Mouse (Mus musculus) MEL (cell line): ENCODE results near the gene Cbarp. TPM values are rescaled to one million over a fixed set of nuclear protein-coding genes. Genes with fewer than 3 reads are reported as not detected.

Source experiments
- DNase-seq: peaks from one replicate; pipeline ENCODE4 v3.0.0; 2011; ENCODE audit warnings: low read depth, low spot score
- H3K27ac ChIP-seq: 2 replicates; pipeline ENCODE4 v1.5.1; 2012; ENCODE audit warnings: low read depth, mild to moderate bottlenecking, control low read depth, low read length, moderate library complexity; ENCODE audit not compliant: control insufficient read depth
- H3K27me3 ChIP-seq, 2 experiments: fragments of 150-350 bp in 1 of 2; sonication (generic) in 1 of 2; 2 replicates each; pipeline ENCODE4 v1.6.1; 2012; ENCODE audit warnings: low read length in 2 of 2, mild to moderate bottlenecking in 2 of 2, improper control_type of control experiment in 1 of 2, moderate library complexity in 1 of 2; ENCODE audit not compliant: insufficient read depth in 2 of 2, control insufficient read depth in 1 of 2
- H3K36me3 ChIP-seq, 2 experiments: 2 replicates each; pipeline ENCODE4 v1.6.1; 2012 to 2014; ENCODE audit warnings: low read length in 2 of 2, improper control_type of control experiment in 1 of 2, inconsistent platforms in 1 of 2, mild to moderate bottlenecking in 1 of 2; ENCODE audit not compliant: insufficient read depth in 2 of 2, control insufficient read depth in 1 of 2
- H3K4me1 ChIP-seq, 2 experiments: fragments of 150-350 bp in 1 of 2; sonication (generic) in 1 of 2; 2 replicates each; pipeline ENCODE4 v1.6.1; 2012; ENCODE audit warnings: low read length in 2 of 2, improper control_type of control experiment in 1 of 2, mild to moderate bottlenecking in 1 of 2; ENCODE audit not compliant: insufficient read depth in 2 of 2, control insufficient read depth in 1 of 2
- H3K4me3 ChIP-seq, 2 experiments: fragments of 150-350 bp in 1 of 2; sonication (generic) in 1 of 2; 2 replicates each; pipeline ENCODE4 v1.5.1; 2012; ENCODE audit warnings: low read depth in 2 of 2, low read length in 2 of 2, mild to moderate bottlenecking in 2 of 2, moderate library complexity in 2 of 2, control low read depth in 1 of 2, improper control_type of control experiment in 1 of 2; ENCODE audit not compliant: control insufficient read depth in 1 of 2, insufficient read depth in 1 of 2
- H3K79me2 ChIP-seq: 2 replicates; pipeline ENCODE4 v1.6.1; 2012; ENCODE audit warnings: mild to moderate bottlenecking, low read length, moderate library complexity; ENCODE audit not compliant: control insufficient read depth, poor library complexity, insufficient read depth
- H3K9ac ChIP-seq: 2 replicates; pipeline ENCODE4 v1.6.1; 2012; ENCODE audit warnings: low read depth, mild to moderate bottlenecking, control low read depth, low read length, moderate library complexity; ENCODE audit not compliant: control insufficient read depth, poor library complexity, severe bottlenecking
- H3K9me3 ChIP-seq: fragments of 150-350 bp; sonication (generic); replicated peaks from 2 replicates; pipeline ENCODE4 v1.6.1; 2012; ENCODE audit warnings: mild to moderate bottlenecking, low read length, improper control_type of control experiment, moderate library complexity; ENCODE audit not compliant: insufficient read depth
- CHD2 ChIP-seq: IDR thresholded peaks from 2 replicates; pipeline ENCODE4 v1.6.1; 2011; ENCODE audit warnings: low read length, improper control_type of control experiment
- ELF1 ChIP-seq: IDR thresholded peaks from 2 replicates; pipeline ENCODE4 v1.6.1; 2014; ENCODE audit warnings: low read depth, mild to moderate bottlenecking, inconsistent platforms, low read length, improper control_type of control experiment, moderate library complexity
- ETS1 ChIP-seq: IDR thresholded peaks from 2 replicates; pipeline ENCODE4 v1.6.1; 2012; ENCODE audit warnings: low read depth, mild to moderate bottlenecking, inconsistent platforms, low read length, improper control_type of control experiment, moderate library complexity
- GATA1 ChIP-seq: IDR thresholded peaks from 2 replicates; pipeline ENCODE4 v1.6.1; 2011; ENCODE audit warnings: low read depth, low read length, improper control_type of control experiment
- KAT2A ChIP-seq: conservative IDR thresholded peaks from 2 replicates; pipeline ENCODE4 v1.6.1; 2012; ENCODE audit warnings: low read depth, low read length, improper control_type of control experiment, inconsistent platforms
- MAX ChIP-seq: IDR thresholded peaks from 2 replicates; pipeline ENCODE4 v1.6.1; 2011; ENCODE audit warnings: low read length, improper control_type of control experiment
- MXI1 ChIP-seq: IDR thresholded peaks from 2 replicates; pipeline ENCODE4 v1.6.1; 2011; ENCODE audit warnings: mild to moderate bottlenecking, low read depth, low read length, improper control_type of control experiment
- MYB ChIP-seq: IDR thresholded peaks from 2 replicates; pipeline ENCODE4 v1.6.1; 2011; ENCODE audit warnings: mild to moderate bottlenecking, low read depth, low read length, improper control_type of control experiment
- POLR2A ChIP-seq, 2 experiments: IDR thresholded peaks; 2 replicates each; pipeline ENCODE4 v1.6.1; 2011 to 2012; ENCODE audit warnings: low read length in 2 of 2, mild to moderate bottlenecking in 2 of 2, control low read depth in 1 of 2, improper control_type of control experiment in 1 of 2, low read depth in 1 of 2, moderate library complexity in 1 of 2; ENCODE audit not compliant: control insufficient read depth in 1 of 2, insufficient read depth in 1 of 2, poor library complexity in 1 of 2
- POLR2AphosphoS2 ChIP-seq: IDR thresholded peaks from 2 replicates; pipeline ENCODE4 v1.6.1; 2011; ENCODE audit warnings: low read length, improper control_type of control experiment
- POLR2AphosphoS5 ChIP-seq: IDR thresholded peaks from 2 replicates; pipeline ENCODE4 v1.6.1; 2012; ENCODE audit warnings: low read depth, borderline replicate concordance, mild to moderate bottlenecking, inconsistent platforms, low read length, moderate library complexity, mixed read lengths
- TAL1 ChIP-seq: IDR thresholded peaks from 2 replicates; pipeline ENCODE4 v1.6.1; 2012; ENCODE audit warnings: mild to moderate bottlenecking, inconsistent platforms, low read length, moderate library complexity, mixed read lengths
- TBP ChIP-seq: IDR thresholded peaks from 2 replicates; pipeline ENCODE4 v1.8.0; 2011; ENCODE audit warnings: low read depth, low read length, improper control_type of control experiment
- TCF12 ChIP-seq: IDR thresholded peaks from 2 replicates; pipeline ENCODE4 v1.6.1; 2014; ENCODE audit warnings: low read depth, mild to moderate bottlenecking, inconsistent platforms, low read length, improper control_type of control experiment, moderate library complexity
- USF1 ChIP-seq: IDR thresholded peaks from 2 replicates; pipeline ENCODE4 v1.6.1; 2014; ENCODE audit warnings: low read depth, mild to moderate bottlenecking, inconsistent platforms, low read length, improper control_type of control experiment, moderate library complexity
- USF2 ChIP-seq, 2 experiments: IDR thresholded peaks; 2 replicates each; pipeline ENCODE4 v1.6.1; 2011 to 2012; ENCODE audit warnings: improper control_type of control experiment in 2 of 2, low read length in 2 of 2, borderline replicate concordance in 1 of 2, inconsistent platforms in 1 of 2, low read depth in 1 of 2, mild to moderate bottlenecking in 1 of 2; ENCODE audit not compliant: insufficient read depth in 1 of 2
- ZC3H11A ChIP-seq: IDR thresholded peaks from 2 replicates; pipeline ENCODE4 v1.6.1; 2012; ENCODE audit warnings: low read depth, mild to moderate bottlenecking, inconsistent platforms, low read length, improper control_type of control experiment
- ZMIZ1 ChIP-seq: IDR thresholded peaks from 2 replicates; pipeline ENCODE4 v1.6.1; 2012; ENCODE audit warnings: low read depth, mild to moderate bottlenecking, inconsistent platforms, low read length, improper control_type of control experiment, moderate library complexity
- polyA plus RNA-seq, 2 experiments: library from polyadenylated mRNA; stranded (reverse) in 1 of 2; unstranded in 1 of 2; fragments of >175 nt in 1 of 2; fragments of >200 nt in 1 of 2; gene quantifications; 2 replicates each; pipeline versions ENCODE4 v1.2.1 to v1.2.4; 2012; ENCODE audit warnings: low replicate concordance in 2 of 2, low read depth in 1 of 2; ENCODE audit not compliant: insufficient read length in 2 of 2, insufficient read depth in 1 of 2, missing spikeins in 1 of 2
- total RNA-seq: library from RNA; depleted of rRNA; stranded (reverse); fragments of 300-350 nt; gene quantifications from 2 replicates; pipeline ENCODE4 v1.2.3, GENCODE M21; 2012

Cbarp gene
- total and polyA plus RNA-seq, 3 experiments = 6.8 to 19.3 TPM; not detected in 1

DNA sequence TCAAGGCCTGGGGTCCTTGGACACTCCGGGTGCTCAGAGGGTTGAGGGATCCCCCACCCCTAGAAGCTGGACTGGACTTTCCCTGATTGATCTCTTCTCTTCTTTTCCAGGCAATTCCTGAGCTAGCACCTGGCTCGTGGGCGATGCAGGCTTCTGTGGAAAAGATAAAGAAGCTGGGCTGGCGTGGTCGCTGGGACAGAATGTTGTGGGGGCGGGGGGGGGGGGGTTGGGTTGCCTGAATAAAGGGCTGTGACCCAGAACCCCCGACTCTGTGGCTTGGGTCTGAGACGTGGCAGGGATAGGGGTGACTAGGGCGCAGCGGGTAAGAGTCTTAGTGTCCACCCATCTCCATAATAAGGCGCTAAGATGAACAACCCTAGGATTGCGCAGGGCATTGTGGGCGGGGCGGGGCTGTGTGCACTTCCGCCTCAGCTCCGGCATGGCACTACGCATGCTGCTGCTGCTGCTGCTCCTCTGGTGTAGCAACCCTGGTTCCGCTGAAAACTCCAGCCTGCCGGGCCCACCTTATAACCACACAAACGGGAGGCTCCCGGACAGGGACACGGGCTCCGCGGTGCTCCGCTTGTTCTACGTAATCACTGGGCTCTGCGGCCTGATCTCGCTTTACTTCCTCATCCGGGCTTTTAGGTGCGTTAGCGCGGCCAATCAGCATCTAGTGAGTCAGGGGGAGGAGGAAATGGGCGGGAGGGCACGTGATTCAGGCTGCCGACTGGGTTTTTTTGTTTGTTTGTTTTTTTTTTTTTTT lies 32.1 kb upstream of the Cbarp start, which contains the start of gene 1600002K03Rik (continued):
- TF ChIP-seq GATA1 (no peak), USF1 (peak; percentile 93), USF2 (IDR thresholded peaks at IDR 0.05; ENCODE audit: borderline replicate concordance in 1 of 2, insufficient read depth in 1 of 2, low read depth in 1 of 2, low read length in 2 of 2) (peak in 1 of 2 experiments; percentile 79; a peak in 2 of 4 replicates), POLR2AphosphoS2 (peak; percentile 94), MXI1 (peak; percentile 96), TCF12 (peak; percentile 58; the same call in 1 of the 2 replicates), ETS1 (peak; percentile 40; the same call in 1 of the 2 replicates), POLR2A (IDR thresholded peaks at IDR 0.05; ENCODE audit: control insufficient read depth in 1 of 2, insufficient read depth in 1 of 2, low read depth in 1 of 2, low read length in 2 of 2, poor library complexity in 1 of 2) (peak; percentile 89 to 95), ELF1 (peak; percentile 90), MAX (peak; percentile 82), TBP (peak; percentile 74), KAT2A (no peak; the same call in 1 of the 2 replicates), CHD2 (no peak)

DNA sequence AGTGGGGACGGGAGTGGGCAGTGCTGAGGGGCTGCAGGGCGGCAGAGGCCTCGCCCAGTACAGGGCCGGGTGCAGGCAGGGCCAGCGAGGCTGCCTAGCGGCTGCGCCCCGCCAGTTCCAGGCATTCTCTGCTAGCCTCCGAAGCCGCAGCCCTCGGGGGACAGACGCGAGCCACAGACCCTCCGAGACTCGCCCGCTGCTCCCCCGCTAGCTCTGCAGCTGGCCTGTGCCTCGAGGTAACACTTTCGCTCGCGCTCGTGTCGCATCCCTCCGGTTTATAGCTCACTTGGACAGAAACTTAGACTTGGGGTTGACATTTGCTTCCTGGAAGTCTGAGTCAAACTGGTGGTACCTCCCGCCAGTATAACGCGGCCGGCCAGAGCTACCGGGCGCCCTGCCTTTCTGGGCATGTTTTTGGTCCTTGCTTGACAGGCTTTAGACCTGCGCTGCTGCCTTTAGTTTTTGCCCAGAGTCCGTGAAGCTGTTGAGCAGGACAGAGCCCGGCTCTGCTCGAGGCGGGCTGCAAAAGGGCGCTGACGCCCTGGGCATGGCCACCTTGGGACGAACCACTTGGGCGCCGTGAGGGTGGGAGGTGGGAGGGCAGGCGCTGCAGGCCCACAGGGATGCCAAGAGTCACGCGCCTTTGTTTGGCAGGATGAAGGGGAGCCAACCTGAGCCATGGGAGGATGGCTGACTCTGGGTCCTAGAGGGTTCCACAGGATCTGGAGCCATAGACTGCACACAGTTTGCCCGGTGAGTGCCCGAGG lies 31.3 kb upstream of the Cbarp start:
- H3K9ac ChIP-seq = peak overlapping the region; percentile 98
- peaks cover 0 to 12% of the 10 kb centered on the region in 2 experiments; a peak in 2 of 4 replicates for H3K36me3 ChIP-seq
- peak overlapping the region; percentile 100 for H3K27ac ChIP-seq
- TF ChIP-seq MYB = no peak
- DNase-seq = peak; percentile 27
- no peaks in the 10 kb centered on the region for H3K27me3 ChIP-seq
- peaks cover 12% of the 10 kb centered on the region; the same call in 1 of the 2 replicates for H3K79me2 ChIP-seq
- H3K9me3 ChIP-seq = no peaks in the 10 kb centered on the region
- H3K4me1 ChIP-seq = peaks cover 0 to 11% of the 10 kb centered on the region in 2 experiments; a peak in 1 of 4 replicates
- H3K4me3 ChIP-seq = peak overlapping the region; percentile 78 to 85

DNA sequence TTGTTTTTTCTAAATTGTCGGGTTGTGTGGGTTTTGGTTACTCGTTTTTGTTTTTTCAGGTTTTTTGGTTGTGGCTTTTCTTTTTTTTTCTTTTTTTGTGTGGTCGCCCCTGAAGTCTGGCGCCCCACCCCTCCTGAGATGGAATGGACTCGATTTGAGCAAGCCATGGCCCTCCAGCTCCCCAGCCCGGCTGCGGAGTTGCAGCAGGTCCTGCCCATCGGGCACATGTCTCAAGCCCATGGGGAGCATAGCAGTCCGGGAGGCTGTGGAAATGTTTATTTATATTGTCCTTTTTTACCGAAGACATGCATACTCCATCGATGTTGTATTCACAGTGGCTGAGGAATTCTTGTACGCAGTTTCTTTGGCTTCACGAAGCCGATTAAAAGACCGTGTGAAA lies 30.6 kb upstream of the Cbarp start:
- H3K27ac ChIP-seq = no peak overlapping the region
- peaks cover 0 to 16% of the 10 kb centered on the region in 2 experiments; a peak in 2 of 4 replicates for H3K36me3 ChIP-seq
- TF ChIP-seq TAL1 (no peak), ZMIZ1 (no peak), MXI1 (no peak), ZC3H11A (no peak), POLR2A (IDR thresholded peaks at IDR 0.05; ENCODE audit: control insufficient read depth in 1 of 2, insufficient read depth in 1 of 2, low read depth in 1 of 2, low read length in 2 of 2, poor library complexity in 1 of 2) (no peak), POLR2AphosphoS5 (no peak)
- TF ChIP-seq, all 39 proteins: peak for 0
- H3K9ac ChIP-seq = no peak overlapping the region
- H3K27me3 ChIP-seq = no peaks in the 10 kb centered on the region
- H3K4me3 ChIP-seq = no peak overlapping the region
- peaks cover 4 to 17% of the 10 kb centered on the region in 2 experiments; a peak in 3 of 4 replicates for H3K4me1 ChIP-seq
- no peak for DNase-seq
- peaks cover 12% of the 10 kb centered on the region; the same call in 1 of the 2 replicates for H3K79me2 ChIP-seq
- H3K9me3 ChIP-seq = no peaks in the 10 kb centered on the region
